Mouse (Mus musculus) embryo, embryonic 10 days (tissue): Measurements from ENCODE around the gene Atxn2.
A peak's percentile ranks its signal among the peaks of the same experiment; 100 is the strongest.

Experiments used
- DNase-seq: peaks from one replicate; pipeline ENCODE4 v3.0.0-alpha.2; 2015; ENCODE audit warnings: low spot score

Gene Atxn2

GRCm38 (mm10) chr5:121817551-121817950 is 106.4 kb downstream of the Atxn2 start:
- no peak for DNase-seq

GRCm38 (mm10) chr5:121818401-121818800 is 107.3 kb downstream of the Atxn2 start:
- DNase-seq = no peak

- no peak for DNase-seq
Observed at GRCm38 (mm10) chr5:121818862-121819261, 107.7 kb downstream of the Atxn2 start.

- no peak for DNase-seq
Observed at GRCm38 (mm10) chr5:121819559-121819958, 108.4 kb downstream of the Atxn2 start.

- DNase-seq = no peak
Observed at GRCm38 (mm10) chr5:121820161-121820560, 109.0 kb downstream of the Atxn2 start.

- no peak for DNase-seq
Observed at GRCm38 (mm10) chr5:121820657-121821056, 109.5 kb downstream of the Atxn2 start.

- DNase-seq = no peak
Observed at GRCm38 (mm10) chr5:121821116-121821515, 110.0 kb downstream of the Atxn2 start.

- no peak for DNase-seq
Observed at GRCm38 (mm10) chr5:121821552-121821951, 110.4 kb downstream of the Atxn2 start.

GRCm38 (mm10) chr5:121822786-121823505 is 111.8 kb downstream of the Atxn2 start:
- DNase-seq = no peak

- DNase-seq = no peak
Observed at GRCm38 (mm10) chr5:121823668-121824067, 112.5 kb downstream of the Atxn2 start.

GRCm38 (mm10) chr5:121824121-121824520 is 113.0 kb downstream of the Atxn2 start:
- no peak for DNase-seq

- no peak for DNase-seq
Observed at GRCm38 (mm10) chr5:121825606-121826005, 114.5 kb downstream of the Atxn2 start.

- DNase-seq = no peak
Observed at GRCm38 (mm10) chr5:121827876-121828275, 116.7 kb downstream of the Atxn2 start.

GRCm38 (mm10) chr5:121828491-121829432 is 117.6 kb downstream of the Atxn2 start:
- DNase-seq = peak; percentile 51

GRCm38 (mm10) chr5:121831002-121831601 is 120.0 kb downstream of the Atxn2 start:
- DNase-seq = no peak

GRCm38 (mm10) chr5:121832376-121833155 is 121.4 kb downstream of the Atxn2 start:
- no peak for DNase-seq

GRCm38 (mm10) chr5:121833159-121833558 is 122.0 kb downstream of the Atxn2 start:
- no peak for DNase-seq

GRCm38 (mm10) chr5:121833572-121834240 is 122.6 kb downstream of the Atxn2 start:
- no peak for DNase-seq

GRCm38 (mm10) chr5:121834241-121834606 is 123.1 kb downstream of the Atxn2 start:
- no peak for DNase-seq

GRCm38 (mm10) chr5:121834991-121835747 is 124.0 kb downstream of the Atxn2 start:
- DNase-seq = no peak
